Mouse (Mus musculus): ENCODE data around the gene Gm4707. TPM values are rescaled to one million over a fixed set of nuclear protein-coding genes. Genes with fewer than 3 reads are reported as not detected.
A peak's percentile ranks its signal among the peaks of the same experiment; 100 is the strongest.

The Gm4707 gene
- polyA plus RNA-seq (2015; fragmentation: Nextera tagmentation; extraction: Ambion mirVana) = 0.45 and 0.51 TPM in 2 replicates

DNA sequence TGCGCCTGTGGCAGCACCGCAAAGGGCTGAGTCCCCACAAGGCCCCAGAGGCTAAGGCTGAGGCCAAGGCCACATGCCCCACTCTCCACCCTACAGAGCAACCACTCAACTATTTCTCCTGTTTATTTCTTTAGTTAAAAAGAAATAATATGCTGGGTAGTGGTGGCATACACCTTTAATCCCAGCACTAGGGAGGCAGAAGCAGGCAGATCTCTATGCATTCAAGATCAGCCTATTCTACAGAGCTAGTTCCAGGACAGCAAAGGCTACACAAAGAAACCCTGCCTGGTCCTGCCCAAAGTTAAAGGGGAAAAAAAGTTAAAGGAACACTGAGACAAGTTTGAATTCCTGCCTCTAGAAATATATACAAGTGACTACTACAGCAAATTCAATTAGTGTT, at the start of gene Gm4707:
Gene Gm4707 (minus strand): TSS at position 101 of the 400 bp plus-strand sequence.
- no peaks in the 10 kb centered on the region for H3K4me1 ChIP-seq (ENCODE audit: insufficient read depth)
- WGBS (ENCODE audit: insufficient replicate concordance) = 84% methylated on average over 2 of the region's 2 CpGs
- H3K27ac ChIP-seq (ENCODE audit: low read depth) = no peak within 1 kb of the TSS
- no peaks in the 10 kb centered on the region for H3K9me3 ChIP-seq (ENCODE audit: low read length)
- no peak within 1 kb of the TSS for H3K4me2 ChIP-seq (ENCODE audit: low read depth, low read length)
- H3K27me3 ChIP-seq (ENCODE audit: insufficient read depth, low read length) = no peaks in the 10 kb centered on the region
- no peak within 1 kb of the TSS for H3K9ac ChIP-seq (replicated peaks)
- peaks cover 32% of the 10 kb centered on the region for H3K36me3 ChIP-seq (replicated peaks; ENCODE audit: insufficient read depth, low read length)
- TF ChIP-seq CTCF (IDR thresholded peaks at IDR 0.05; ENCODE audit: low read depth) = no peak
- TF ChIP-seq EP300 (IDR thresholded peaks at IDR 0.05; ENCODE audit: low read depth) = no peak
- H3K4me3 ChIP-seq (ENCODE audit: low read depth, low read length) = no peak within 1 kb of the TSS
- ATAC-seq (no peak), DNase-seq (no peak)

DNA sequence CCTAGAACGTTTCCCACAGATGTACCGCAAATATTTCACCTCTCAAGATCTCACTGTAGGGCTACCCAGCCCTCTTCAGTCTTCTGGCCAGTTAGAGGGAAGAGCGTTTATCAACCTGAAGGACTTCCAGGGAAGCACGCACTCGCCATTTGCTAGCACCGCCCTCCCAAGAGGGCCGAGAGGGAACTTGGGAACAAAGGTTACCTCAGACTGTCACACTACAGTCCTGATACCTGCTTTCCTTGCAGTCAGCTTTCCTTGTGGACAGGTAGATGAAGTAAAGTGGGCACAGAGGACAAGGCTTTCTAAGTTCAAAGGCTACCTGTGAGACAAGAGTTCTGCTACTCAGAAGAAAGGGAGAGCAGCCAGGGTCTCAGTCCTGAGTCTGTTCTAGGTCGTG, 47.1 kb upstream of the Gm4707 start:
- Histone ChIP-seq H3K9ac (replicated peaks) (no peak overlapping the region), H3K36me3 (replicated peaks; ENCODE audit: insufficient read depth, low read length) (peaks cover 62% of the 10 kb centered on the region), H3K27me3 (ENCODE audit: insufficient read depth, low read length) (no peaks in the 10 kb centered on the region), H3K4me1 (ENCODE audit: insufficient read depth) (no peaks in the 10 kb centered on the region), H3K27ac (ENCODE audit: low read depth) (no peak overlapping the region), H3K4me2 (ENCODE audit: low read depth, low read length) (no peak overlapping the region), H3K4me3 (ENCODE audit: low read depth, low read length) (no peak overlapping the region), H3K9me3 (ENCODE audit: low read length) (no peaks in the 10 kb centered on the region)
- TF ChIP-seq EP300 (IDR thresholded peaks at IDR 0.05; ENCODE audit: low read depth) (no peak), CTCF (IDR thresholded peaks at IDR 0.05; ENCODE audit: low read depth) (no peak)
- no peak for DNase-seq
- 92% methylated on average over 8 of the region's 8 CpGs for WGBS (ENCODE audit: insufficient replicate concordance)
- ATAC-seq = no peak

DNA sequence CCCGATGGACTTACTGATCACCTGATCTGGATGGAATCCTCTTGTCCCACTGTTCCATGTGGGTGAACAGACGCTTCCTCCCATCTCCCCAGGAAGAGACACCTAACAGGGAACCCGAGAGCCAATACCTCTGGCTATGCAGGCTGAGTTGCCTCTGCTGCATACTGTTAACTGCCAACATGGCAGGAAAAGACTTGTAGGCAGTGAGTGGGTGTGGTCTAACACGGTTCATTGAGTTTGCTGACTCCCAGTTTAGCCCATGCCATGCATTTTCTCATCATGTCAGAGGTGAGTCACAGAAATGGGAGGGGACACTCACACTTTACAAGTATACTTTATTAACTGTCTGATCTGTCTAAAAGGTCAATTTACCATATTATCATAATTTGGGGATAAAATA, 36.1 kb upstream of the Gm4707 start:
- TF ChIP-seq EP300 (IDR thresholded peaks at IDR 0.05; ENCODE audit: low read depth) = no peak
- no peak for ATAC-seq
- Histone ChIP-seq H3K9ac (replicated peaks) (no peak overlapping the region), H3K4me1 (ENCODE audit: insufficient read depth) (no peaks in the 10 kb centered on the region; the same call in 1 of the 2 replicates), H3K36me3 (replicated peaks; ENCODE audit: insufficient read depth, low read length) (peaks cover 34% of the 10 kb centered on the region), H3K27ac (ENCODE audit: low read depth) (no peak overlapping the region), H3K9me3 (ENCODE audit: low read length) (no peaks in the 10 kb centered on the region), H3K4me3 (ENCODE audit: low read depth, low read length) (no peak overlapping the region), H3K27me3 (ENCODE audit: insufficient read depth, low read length) (no peaks in the 10 kb centered on the region), H3K4me2 (ENCODE audit: low read depth, low read length) (no peak overlapping the region)
- no peak for DNase-seq
- 84% methylated on average over 4 of the region's 4 CpGs for WGBS (ENCODE audit: insufficient replicate concordance)

DNA sequence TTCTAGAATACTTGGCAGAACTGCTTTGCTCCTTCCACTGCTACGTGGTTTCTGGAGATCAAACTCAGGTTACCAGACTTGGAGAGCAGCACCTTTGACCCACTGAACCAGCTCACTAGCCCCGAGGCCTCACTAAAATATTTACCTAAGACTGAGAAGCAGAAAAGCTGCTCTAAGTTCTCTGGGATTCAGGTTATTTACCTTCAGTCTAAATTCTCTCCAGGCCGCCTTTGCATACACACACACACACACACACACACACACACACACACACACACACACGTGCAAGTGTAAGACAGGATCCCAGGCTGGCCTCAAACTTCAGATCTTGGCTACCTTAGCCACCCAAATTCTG, 31.6 kb upstream of the Gm4707 start:
- ATAC-seq = peak; percentile 14; the same call in 1 of the 2 replicates
- H3K9me3 ChIP-seq (ENCODE audit: low read length) = no peaks in the 10 kb centered on the region
- no peak overlapping the region for H3K9ac ChIP-seq (replicated peaks)
- H3K36me3 ChIP-seq (replicated peaks; ENCODE audit: insufficient read depth, low read length) = peaks cover 6% of the 10 kb centered on the region
- H3K4me3 ChIP-seq (ENCODE audit: low read depth, low read length) = no peak overlapping the region
- H3K27me3 ChIP-seq (ENCODE audit: insufficient read depth, low read length) = no peaks in the 10 kb centered on the region
- 40% methylated on average over 4 of the region's 4 CpGs for WGBS (ENCODE audit: insufficient replicate concordance)
- DNase-seq = no peak
- peaks cover 12% of the 10 kb centered on the region for H3K4me1 ChIP-seq (ENCODE audit: insufficient read depth)
- H3K4me2 ChIP-seq (ENCODE audit: low read depth, low read length) = peak overlapping the region; percentile 45; the same call in 1 of the 2 replicates
- no peak for TF ChIP-seq EP300 (IDR thresholded peaks at IDR 0.05; ENCODE audit: low read depth)
- H3K27ac ChIP-seq (ENCODE audit: low read depth) = peak overlapping the region; percentile 78

DNA sequence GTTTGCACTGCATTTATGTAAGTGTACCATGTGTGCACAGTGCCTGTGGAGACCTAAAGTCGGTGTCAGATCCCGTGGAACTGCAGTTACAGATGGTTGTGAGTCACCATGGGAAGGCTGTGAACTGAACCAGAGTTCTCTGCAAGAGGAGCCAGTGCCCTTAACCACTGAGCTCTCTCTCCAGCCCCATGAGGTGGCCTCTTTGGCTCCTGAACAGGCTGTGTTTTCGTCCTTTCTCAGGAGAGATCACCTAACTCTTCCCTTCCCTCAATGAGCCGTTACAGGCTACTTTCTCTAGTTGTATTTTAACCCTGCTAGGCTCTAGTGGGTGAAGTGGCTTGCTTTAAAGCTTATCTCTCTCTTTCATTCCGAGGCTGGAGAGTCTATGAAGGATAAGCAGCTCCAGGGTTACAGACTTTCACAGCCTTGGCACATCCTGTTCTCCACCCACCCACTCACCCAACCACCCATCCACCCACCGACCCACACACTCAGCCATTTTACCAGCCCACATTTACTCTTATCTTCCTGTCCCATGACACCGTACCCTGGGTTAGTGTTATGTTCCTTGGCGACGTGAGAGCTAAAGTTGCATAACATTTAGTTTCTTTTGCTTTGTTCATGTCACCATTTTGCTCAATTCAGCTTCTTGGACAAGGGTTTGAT, 31.1 kb upstream of the Gm4707 start:
- no peak overlapping the region for H3K4me3 ChIP-seq (ENCODE audit: low read depth, low read length)
- ATAC-seq = peak; percentile 68
- no peaks in the 10 kb centered on the region for H3K9me3 ChIP-seq (ENCODE audit: low read length)
- WGBS (ENCODE audit: insufficient replicate concordance) = 31% methylated on average over 9 of the region's 9 CpGs
- DNase-seq = no peak
- peaks cover 16% of the 10 kb centered on the region for H3K4me1 ChIP-seq (ENCODE audit: insufficient read depth)
- H3K27me3 ChIP-seq (ENCODE audit: insufficient read depth, low read length) = no peaks in the 10 kb centered on the region
- peak overlapping the region; percentile 78 for H3K27ac ChIP-seq (ENCODE audit: low read depth)
- peak overlapping the region; percentile 45 for H3K4me2 ChIP-seq (ENCODE audit: low read depth, low read length)
- H3K36me3 ChIP-seq (replicated peaks; ENCODE audit: insufficient read depth, low read length) = peaks cover 5% of the 10 kb centered on the region
- TF ChIP-seq EP300 (IDR thresholded peaks at IDR 0.05; ENCODE audit: low read depth) (no peak), CTCF (IDR thresholded peaks at IDR 0.05; ENCODE audit: low read depth) (no peak)
- H3K9ac ChIP-seq (replicated peaks) = no peak overlapping the region

DNA sequence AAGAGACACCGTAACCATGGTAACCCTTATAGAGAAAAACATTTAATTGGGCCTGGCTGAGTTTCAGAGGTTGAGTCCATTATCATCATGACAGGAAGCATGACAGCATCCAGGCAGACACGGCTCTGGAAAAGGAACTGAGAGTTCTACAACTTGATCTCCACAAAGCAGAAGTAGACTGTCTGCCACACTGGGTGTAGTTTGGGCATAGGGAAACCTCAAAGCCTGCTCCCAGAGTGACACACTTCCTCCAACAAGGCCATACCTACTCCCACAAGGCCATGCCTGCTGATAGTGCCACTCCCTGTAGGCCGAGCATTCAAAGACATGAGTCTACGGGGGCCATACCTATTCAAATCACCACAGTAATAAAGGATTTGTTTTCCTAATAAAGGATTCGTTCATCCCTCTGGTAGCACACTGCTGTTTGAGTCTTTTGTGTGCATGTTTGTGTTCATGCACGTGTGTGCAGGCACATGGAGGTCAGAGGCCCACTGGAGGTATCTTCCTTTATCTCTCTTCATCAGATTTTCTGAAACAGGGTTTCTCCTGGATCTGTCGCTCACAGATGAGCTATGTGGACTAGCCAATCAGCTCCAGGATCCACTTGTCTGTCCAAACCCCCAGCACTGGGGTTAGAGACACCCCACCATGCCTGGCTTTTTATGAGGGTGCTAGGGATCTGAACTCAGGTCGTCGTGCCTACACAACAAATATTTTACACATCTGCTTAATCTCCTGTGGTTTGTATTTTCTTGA, 30.2 kb upstream of the Gm4707 start:
- H3K27ac ChIP-seq (ENCODE audit: low read depth) = peak overlapping the region; percentile 78; the same call in 1 of the 2 replicates
- no peak overlapping the region for H3K4me3 ChIP-seq (ENCODE audit: low read depth, low read length)
- ATAC-seq = peak; percentile 46
- peaks cover 16% of the 10 kb centered on the region for H3K4me1 ChIP-seq (ENCODE audit: insufficient read depth)
- H3K4me2 ChIP-seq (ENCODE audit: low read depth, low read length) = no peak overlapping the region
- no peaks in the 10 kb centered on the region for H3K9me3 ChIP-seq (ENCODE audit: low read length)
- peak; percentile 26 for DNase-seq
- TF ChIP-seq CTCF (IDR thresholded peaks at IDR 0.05; ENCODE audit: low read depth) (no peak), EP300 (IDR thresholded peaks at IDR 0.05; ENCODE audit: low read depth) (no peak)
- no peaks in the 10 kb centered on the region for H3K36me3 ChIP-seq (replicated peaks; ENCODE audit: insufficient read depth, low read length)
- H3K27me3 ChIP-seq (ENCODE audit: insufficient read depth, low read length) = no peaks in the 10 kb centered on the region
- 69% methylated on average over 9 of the region's 9 CpGs for WGBS (ENCODE audit: insufficient replicate concordance)
- no peak overlapping the region for H3K9ac ChIP-seq (replicated peaks)

Measured in liver, postnatal 0 days (tissue).